Mouse (Mus musculus): Measurements from ENCODE around the gene Pkd1l2. TPM values are rescaled to one million over a fixed set of nuclear protein-coding genes. Genes with fewer than 3 reads are reported as not detected.

Pkd1l2 gene
- polyA plus RNA-seq, 1 experiment: 0.09 TPM

- peak; percentile 25 to 34 for DNase-seq (ENCODE audit: low read depth in 1 of 2, low spot score in 2 of 2)
- H3K4me3 ChIP-seq (ENCODE audit: extremely low read depth, insufficient read depth, insufficient read length): no peak overlapping the region
- WGBS: 37% methylated on average over 10 of the region's 10 CpGs
- H3K27ac ChIP-seq (ENCODE audit: insufficient read depth, low read length): peak overlapping the region; percentile 15; the same call in 1 of the 2 replicates
- H3K36me3 ChIP-seq (ENCODE audit: control insufficient read depth, insufficient read depth, low read length): no peaks in the 10 kb centered on the region
- H3K27me3 ChIP-seq (ENCODE audit: control insufficient read depth, insufficient read depth, low read length): no peaks in the 10 kb centered on the region
- H3K4me1 ChIP-seq (ENCODE audit: control insufficient read depth, insufficient read depth, insufficient read length): peaks cover 12% of the 10 kb centered on the region; the same call in 1 of the 2 replicates
- TF ChIP-seq CTCF (IDR thresholded peaks at IDR 0.05; ENCODE audit: extremely low read depth, insufficient read depth, insufficient read length, insufficient replicate concordance): no peak
- no peak for TF ChIP-seq POLR2A (IDR thresholded peaks at IDR 0.05; ENCODE audit: low read depth, low read length)
These were observed 7.7 kb downstream of the Pkd1l2 start for GRCm38 (mm10) chr8:117074350-117075182.

DNA sequence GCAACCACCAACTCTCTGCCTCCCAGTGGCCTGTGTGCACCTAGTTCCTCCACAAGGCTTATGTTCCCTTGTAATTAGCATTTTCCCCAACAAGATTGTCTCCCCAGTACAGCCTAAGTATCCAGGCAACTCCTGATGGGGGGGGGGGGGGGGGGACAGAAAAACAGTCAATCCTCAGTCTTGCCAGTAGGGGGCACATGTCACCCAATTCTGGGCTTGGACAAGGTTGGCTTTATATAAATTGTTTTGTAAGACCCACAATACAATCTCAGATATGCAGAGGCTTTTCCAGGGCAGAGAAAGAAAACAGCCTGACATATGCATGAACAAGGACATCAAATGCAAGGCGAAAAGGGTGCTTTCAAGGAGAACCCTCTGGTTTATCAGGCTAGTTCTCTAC is 12.5 kb downstream of the Pkd1l2 start:
- no peak for DNase-seq (ENCODE audit: low read depth in 1 of 2, low spot score in 2 of 2)
- no peak for TF ChIP-seq POLR2A (IDR thresholded peaks at IDR 0.05; ENCODE audit: low read depth, low read length)
- Histone ChIP-seq H3K27me3 (ENCODE audit: control insufficient read depth, insufficient read depth, low read length) (no peaks in the 10 kb centered on the region), H3K4me1 (ENCODE audit: control insufficient read depth, insufficient read depth, insufficient read length) (peaks cover 8% of the 10 kb centered on the region; the same call in 1 of the 2 replicates), H3K4me3 (ENCODE audit: extremely low read depth, insufficient read depth, insufficient read length) (no peak overlapping the region), H3K27ac (ENCODE audit: insufficient read depth, low read length) (no peak overlapping the region), H3K36me3 (ENCODE audit: control insufficient read depth, insufficient read depth, low read length) (no peaks in the 10 kb centered on the region)
- WGBS: 79% methylated on average over 1 of the region's 1 CpGs

- no peak overlapping the region for H3K4me3 ChIP-seq (ENCODE audit: extremely low read depth, insufficient read depth, insufficient read length)
- TF ChIP-seq POLR2A (IDR thresholded peaks at IDR 0.05; ENCODE audit: low read depth, low read length): no peak
- H3K36me3 ChIP-seq (ENCODE audit: control insufficient read depth, insufficient read depth, low read length): no peaks in the 10 kb centered on the region
- no peak overlapping the region for H3K27ac ChIP-seq (ENCODE audit: insufficient read depth, low read length)
- DNase-seq (ENCODE audit: low read depth in 1 of 2, low spot score in 2 of 2): no peak
- no peaks in the 10 kb centered on the region for H3K4me1 ChIP-seq (ENCODE audit: control insufficient read depth, insufficient read depth, insufficient read length)
- WGBS: 86% methylated on average over 13 of the region's 13 CpGs
- H3K27me3 ChIP-seq (ENCODE audit: control insufficient read depth, insufficient read depth, low read length): no peaks in the 10 kb centered on the region; the same call in 1 of the 2 replicates
These were observed 14.0 kb downstream of the Pkd1l2 start for GRCm38 (mm10) chr8:117068294-117068693.

- Histone ChIP-seq H3K27me3 (ENCODE audit: control insufficient read depth, insufficient read depth, low read length) (no peaks in the 10 kb centered on the region; the same call in 1 of the 2 replicates), H3K4me1 (ENCODE audit: control insufficient read depth, insufficient read depth, insufficient read length) (no peaks in the 10 kb centered on the region), H3K36me3 (ENCODE audit: control insufficient read depth, insufficient read depth, low read length) (no peaks in the 10 kb centered on the region), H3K27ac (ENCODE audit: insufficient read depth, low read length) (no peak overlapping the region), H3K4me3 (ENCODE audit: extremely low read depth, insufficient read depth, insufficient read length) (no peak overlapping the region)
- TF ChIP-seq CTCF (IDR thresholded peaks at IDR 0.05; ENCODE audit: extremely low read depth, insufficient read depth, insufficient read length, insufficient replicate concordance) (no peak), POLR2A (IDR thresholded peaks at IDR 0.05; ENCODE audit: low read depth, low read length) (no peak)
- no peak for DNase-seq (ENCODE audit: low read depth in 1 of 2, low spot score in 2 of 2)
- WGBS: 95% methylated on average over 11 of the region's 11 CpGs
These were observed 14.9 kb downstream of the Pkd1l2 start for GRCm38 (mm10) chr8:117067396-117067795.

GRCm38 (mm10) chr8:117066955-117067354 is 15.3 kb downstream of the Pkd1l2 start:
- Histone ChIP-seq H3K4me1 (ENCODE audit: control insufficient read depth, insufficient read depth, insufficient read length) (no peaks in the 10 kb centered on the region), H3K4me3 (ENCODE audit: extremely low read depth, insufficient read depth, insufficient read length) (no peak overlapping the region), H3K27me3 (ENCODE audit: control insufficient read depth, insufficient read depth, low read length) (no peaks in the 10 kb centered on the region; the same call in 1 of the 2 replicates), H3K36me3 (ENCODE audit: control insufficient read depth, insufficient read depth, low read length) (no peaks in the 10 kb centered on the region), H3K27ac (ENCODE audit: insufficient read depth, low read length) (no peak overlapping the region)
- no peak for TF ChIP-seq POLR2A (IDR thresholded peaks at IDR 0.05; ENCODE audit: low read depth, low read length)
- DNase-seq (ENCODE audit: low read depth in 1 of 2, low spot score in 2 of 2): no peak
- WGBS: 19% methylated on average over 7 of the region's 7 CpGs

DNA sequence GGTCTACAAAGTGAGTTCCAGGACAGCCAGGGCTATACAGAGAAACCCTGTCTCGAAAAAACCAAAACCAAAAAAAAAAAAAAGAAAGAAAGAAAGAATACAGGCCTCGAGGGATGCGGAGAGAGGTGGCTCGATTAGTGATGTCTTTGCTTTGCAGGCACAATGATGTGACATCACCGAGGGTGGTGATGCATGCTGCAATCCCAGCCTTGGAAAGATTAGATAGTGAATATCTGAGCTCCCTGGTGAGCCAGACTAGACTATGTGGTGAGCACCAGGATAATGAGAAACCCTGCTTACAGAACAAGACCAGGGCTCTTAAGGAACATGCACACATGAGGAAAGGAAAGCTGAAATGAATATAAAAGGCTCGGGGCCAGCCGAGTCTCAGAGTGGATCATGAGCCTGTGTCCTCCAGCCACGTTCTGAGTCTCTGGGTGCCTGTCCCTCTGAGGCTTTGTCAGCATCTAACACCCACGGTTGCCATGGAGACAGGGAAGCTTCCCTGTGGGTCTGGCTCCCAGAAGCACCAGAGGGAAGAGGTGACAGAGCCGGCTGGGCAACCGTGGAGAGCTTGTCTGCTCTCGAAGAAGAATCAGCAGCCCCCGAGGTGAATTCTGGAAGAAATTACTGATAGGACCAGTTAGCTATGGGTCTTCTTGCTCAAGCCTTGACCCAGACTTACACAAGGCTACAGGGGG is 20.9 kb downstream of the Pkd1l2 start:
- Histone ChIP-seq H3K4me3 (ENCODE audit: extremely low read depth, insufficient read depth, insufficient read length) (no peak overlapping the region), H3K27me3 (ENCODE audit: control insufficient read depth, insufficient read depth, low read length) (no peaks in the 10 kb centered on the region; the same call in 1 of the 2 replicates), H3K36me3 (ENCODE audit: control insufficient read depth, insufficient read depth, low read length) (no peaks in the 10 kb centered on the region), H3K27ac (ENCODE audit: insufficient read depth, low read length) (no peak overlapping the region), H3K4me1 (ENCODE audit: control insufficient read depth, insufficient read depth, insufficient read length) (no peaks in the 10 kb centered on the region)
- DNase-seq (ENCODE audit: low read depth in 1 of 2, low spot score in 2 of 2): no peak
- TF ChIP-seq CTCF (IDR thresholded peaks at IDR 0.05; ENCODE audit: extremely low read depth, insufficient read depth, insufficient read length, insufficient replicate concordance) (no peak), POLR2A (IDR thresholded peaks at IDR 0.05; ENCODE audit: low read depth, low read length) (no peak)
- 79% methylated on average over 13 of the region's 13 CpGs for WGBS

DNA sequence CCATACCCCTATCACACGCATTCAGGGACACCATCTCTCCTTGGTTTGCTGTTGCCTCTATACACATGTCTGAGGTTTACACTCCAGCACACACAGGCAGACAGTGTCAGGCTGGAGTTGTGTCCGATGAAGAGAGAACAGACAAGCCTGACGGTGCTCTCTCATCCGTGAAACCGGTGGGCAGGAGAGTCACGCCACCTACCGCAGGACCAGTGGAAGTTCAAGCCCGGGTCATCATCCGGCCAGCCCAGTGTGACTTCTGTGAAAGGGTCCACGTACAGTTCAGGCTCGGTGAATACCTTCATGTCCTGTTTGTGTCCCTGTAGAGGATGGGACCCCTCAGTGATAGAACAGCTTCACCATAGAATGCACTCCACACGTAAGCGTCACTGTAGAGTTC is 21.9 kb downstream of the Pkd1l2 start:
- no peak for DNase-seq (ENCODE audit: low read depth in 1 of 2, low spot score in 2 of 2)
- Histone ChIP-seq H3K36me3 (ENCODE audit: control insufficient read depth, insufficient read depth, low read length) (no peaks in the 10 kb centered on the region), H3K27me3 (ENCODE audit: control insufficient read depth, insufficient read depth, low read length) (no peaks in the 10 kb centered on the region; the same call in 1 of the 2 replicates), H3K4me1 (ENCODE audit: control insufficient read depth, insufficient read depth, insufficient read length) (no peaks in the 10 kb centered on the region), H3K4me3 (ENCODE audit: extremely low read depth, insufficient read depth, insufficient read length) (no peak overlapping the region), H3K27ac (ENCODE audit: insufficient read depth, low read length) (no peak overlapping the region)
- TF ChIP-seq POLR2A (IDR thresholded peaks at IDR 0.05; ENCODE audit: low read depth, low read length) (no peak), CTCF (IDR thresholded peaks at IDR 0.05; ENCODE audit: extremely low read depth, insufficient read depth, insufficient read length, insufficient replicate concordance) (no peak)
- WGBS: 81% methylated on average over 13 of the region's 13 CpGs

Measured in spleen, adult 2 months (tissue).